Mouse (Mus musculus): ENCODE data around the gene Tubb4b.

GRCm38 (mm10) chr2:25211121-25211670 is 13.3 kb downstream of the Tubb4b start, which contains the start of gene Nelfb:
- TF ChIP-seq POLR2A (IDR thresholded peaks at IDR 0.05; ENCODE audit: extremely low read depth, insufficient read depth, low read length): peak; percentile 60
- TF ChIP-seq CTCF (IDR thresholded peaks at IDR 0.05; ENCODE audit: low read depth, low read length): no peak

Data from liver, adult 2 months (tissue).